Mouse (Mus musculus) cerebral cortex, adult 2 months (tissue): ENCODE measurements around the gene Relb.

Experiments
- WGBS: fragments of 180-500 bp; shearing (Covaris S2); methylation state at CpG from one replicate; pipeline ENCODE4 v1.1.7; 2018; 5-methylcytosine and 5-hydroxymethylcytosine counted together

Relb gene

DNA sequence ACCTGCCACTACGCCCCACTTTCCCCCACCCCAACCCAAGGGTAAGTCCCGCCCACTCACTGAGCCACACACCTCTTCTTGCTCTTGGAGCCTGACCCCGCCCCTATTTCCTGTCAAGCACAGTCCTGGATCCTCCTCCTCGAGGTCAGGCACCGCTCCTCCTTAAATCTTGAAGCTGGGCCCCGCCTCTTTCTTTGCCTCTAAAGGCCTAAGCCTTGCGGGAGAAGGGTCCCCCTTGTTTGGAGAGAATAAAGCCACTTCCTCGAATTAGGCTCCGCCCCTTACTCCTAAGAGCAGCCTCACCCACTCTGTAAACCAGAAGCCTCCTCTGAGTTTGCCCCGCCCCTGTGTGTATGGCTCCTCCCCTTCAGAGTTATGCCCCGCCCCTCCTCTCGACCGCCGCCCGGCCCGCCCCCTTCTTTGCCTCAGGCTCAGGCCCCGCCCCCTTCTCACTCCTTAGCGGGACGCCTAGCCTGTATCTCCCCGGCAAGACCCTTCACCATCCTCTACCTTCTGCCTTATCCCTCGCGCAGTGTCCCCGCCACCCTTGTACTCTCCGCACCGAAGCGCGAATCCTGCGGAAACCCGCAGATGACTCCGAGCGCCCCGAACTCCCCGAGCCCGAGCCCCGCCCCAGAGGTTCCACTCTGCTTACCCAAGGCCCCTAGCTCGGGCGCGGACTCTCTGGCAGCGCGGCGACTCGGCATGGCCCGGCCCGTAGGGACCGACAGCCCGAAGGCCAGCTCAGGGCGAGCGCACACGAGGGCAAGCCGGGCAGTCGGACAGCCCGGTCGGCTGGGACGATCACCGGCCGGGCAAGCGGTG, 490 bp downstream of the Relb start:
- 2% methylated on average over 57 of the region's 57 CpGs for WGBS

- 16% methylated on average over 17 of the region's 17 CpGs for WGBS
Observed at GRCm38 (mm10) chr7:19628192-19628535, 1.1 kb downstream of the Relb start.

DNA sequence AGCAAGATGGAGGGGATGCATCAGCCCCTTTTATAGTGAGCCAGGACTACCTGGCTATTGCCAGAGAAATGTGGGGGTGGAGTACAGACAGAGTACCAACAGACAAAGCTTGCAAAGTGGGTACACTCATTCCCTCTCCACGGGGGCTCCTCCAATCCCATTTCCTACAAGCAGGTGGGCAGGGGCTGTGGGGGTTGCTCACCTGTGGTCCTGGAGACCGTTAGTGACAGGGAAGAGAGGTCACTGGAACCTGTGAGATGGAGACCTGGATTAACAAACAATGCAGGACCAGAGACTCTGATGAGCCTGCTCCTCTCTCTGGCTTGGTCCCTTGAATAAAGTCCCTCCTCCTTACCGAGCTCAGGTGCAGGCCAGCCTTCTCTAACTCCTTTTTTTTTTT, 1.5 kb downstream of the Relb start:
- 67% methylated on average over 3 of the region's 3 CpGs for WGBS

GRCm38 (mm10) chr7:19623433-19623832, 5.8 kb downstream of the Relb start:
- 79% methylated on average over 2 of the region's 2 CpGs for WGBS

DNA sequence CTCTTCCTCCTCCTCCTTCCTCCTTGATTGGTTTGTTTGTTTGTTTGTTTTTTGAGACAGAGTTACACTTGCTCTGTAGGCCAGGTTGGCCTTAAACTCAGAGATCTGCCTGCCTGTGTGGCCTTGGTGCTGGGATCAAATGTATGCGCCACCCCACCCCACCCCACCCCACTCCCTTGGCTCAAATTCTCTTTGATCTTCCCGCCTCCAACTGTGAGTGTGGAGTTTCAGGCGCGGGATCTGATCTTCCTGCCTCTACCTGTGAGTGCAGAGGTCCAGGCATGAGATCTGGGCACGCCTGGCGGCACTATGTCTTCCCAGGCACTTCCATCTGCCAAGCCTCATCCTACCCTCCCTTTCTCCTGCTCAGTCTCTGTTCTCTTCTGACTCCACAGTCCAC, 7.0 kb downstream of the Relb start:
- 89% methylated on average over 6 of the region's 6 CpGs for WGBS

- 45% methylated on average over 7 of the region's 7 CpGs for WGBS
Observed at GRCm38 (mm10) chr7:19620811-19621210, 8.4 kb downstream of the Relb start.

DNA sequence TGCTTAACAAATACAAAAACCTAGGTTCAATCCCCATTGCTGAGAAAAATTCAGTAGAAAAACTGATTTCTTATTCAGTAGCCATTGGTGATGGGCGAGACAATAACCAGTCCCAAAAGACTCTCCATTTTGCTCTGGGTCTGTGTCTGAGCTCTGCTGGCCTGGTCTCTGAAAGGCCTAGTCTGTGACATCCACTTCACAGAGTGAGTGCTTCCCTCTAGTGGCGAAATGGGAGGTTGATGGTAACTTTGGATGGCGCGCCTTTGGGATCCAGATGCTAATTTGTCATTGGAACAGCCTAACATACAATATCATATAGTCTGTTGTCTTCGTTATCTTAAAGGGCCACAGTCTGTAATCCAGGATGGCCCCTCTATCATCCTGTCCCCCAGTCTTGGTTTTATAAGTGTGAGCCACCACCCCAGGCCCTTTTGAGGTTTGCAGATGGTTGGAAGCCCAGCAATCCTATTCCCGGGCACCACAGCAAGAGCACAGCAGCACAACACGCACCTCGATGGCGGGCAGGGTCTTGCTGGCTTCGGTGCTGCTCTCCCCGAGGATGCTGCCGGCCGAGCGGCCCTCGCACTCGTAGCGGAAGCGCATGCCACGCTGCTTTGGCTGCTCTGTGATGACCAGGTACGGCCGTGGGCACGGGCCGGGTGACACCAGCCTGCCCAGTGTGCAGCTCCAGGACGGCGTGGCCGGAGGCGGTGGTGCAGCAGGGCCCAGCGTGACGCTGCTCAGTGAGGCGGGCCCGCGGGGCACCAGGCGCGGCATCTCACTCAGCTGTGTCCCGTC, 10.0 kb downstream of the Relb start:
- 26% methylated on average over 35 of the region's 35 CpGs for WGBS

DNA sequence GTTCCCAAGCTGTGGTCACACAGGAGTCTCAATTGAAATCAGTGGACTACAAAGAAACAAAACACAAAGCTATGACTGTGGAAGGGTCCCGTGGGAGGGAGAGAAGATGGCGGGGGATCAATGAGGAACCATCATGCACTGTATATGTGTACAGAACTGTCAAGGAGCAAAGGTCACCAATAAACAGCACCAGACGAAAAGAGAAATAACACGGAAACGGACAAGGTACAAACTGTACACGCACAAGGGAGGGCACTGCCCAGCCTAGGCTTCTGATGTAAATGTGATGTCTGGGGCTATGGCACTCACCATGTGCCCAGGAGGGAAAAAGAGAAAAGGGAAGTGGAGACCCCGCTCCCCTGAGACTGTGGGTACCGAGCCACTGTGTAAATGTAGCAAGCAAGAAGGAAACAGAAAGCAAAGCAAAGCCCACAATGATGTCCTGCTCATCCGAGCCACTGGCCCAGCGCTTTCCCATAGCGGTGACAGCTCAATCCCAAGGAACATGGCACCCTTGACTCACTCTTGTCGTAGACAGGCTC, 14.1 kb downstream of the Relb start:
- 90% methylated on average over 12 of the region's 12 CpGs for whole genome bisulfite sequencing

- WGBS = 76% methylated on average over 5 of the region's 5 CpGs
Observed at GRCm38 (mm10) chr7:19610969-19611368, 18.3 kb downstream of the Relb start.

GRCm38 (mm10) chr7:19609641-19610332, 19.5 kb downstream of the Relb start:
- WGBS = 92% methylated on average over 12 of the region's 12 CpGs

DNA sequence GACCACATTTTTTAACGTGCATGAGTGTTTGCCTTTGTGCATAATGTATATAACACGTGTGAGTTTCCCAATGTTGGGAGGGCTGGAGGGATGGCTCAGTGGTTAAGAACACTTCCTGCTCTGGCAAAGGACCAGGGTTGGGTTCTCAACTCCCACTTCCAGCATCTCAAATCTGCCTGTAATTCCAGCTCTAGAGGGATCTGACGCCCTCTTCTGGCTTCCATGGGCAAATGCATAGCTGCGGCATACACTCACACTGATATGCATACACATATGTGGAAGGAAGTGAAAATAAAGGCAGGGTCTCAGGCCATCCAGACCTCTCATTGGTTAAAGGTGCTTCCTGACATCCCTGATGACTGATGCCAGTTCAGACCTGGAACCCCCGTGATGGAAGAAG, 21.9 kb downstream of the Relb start:
- WGBS = 91% methylated on average over 5 of the region's 5 CpGs

DNA sequence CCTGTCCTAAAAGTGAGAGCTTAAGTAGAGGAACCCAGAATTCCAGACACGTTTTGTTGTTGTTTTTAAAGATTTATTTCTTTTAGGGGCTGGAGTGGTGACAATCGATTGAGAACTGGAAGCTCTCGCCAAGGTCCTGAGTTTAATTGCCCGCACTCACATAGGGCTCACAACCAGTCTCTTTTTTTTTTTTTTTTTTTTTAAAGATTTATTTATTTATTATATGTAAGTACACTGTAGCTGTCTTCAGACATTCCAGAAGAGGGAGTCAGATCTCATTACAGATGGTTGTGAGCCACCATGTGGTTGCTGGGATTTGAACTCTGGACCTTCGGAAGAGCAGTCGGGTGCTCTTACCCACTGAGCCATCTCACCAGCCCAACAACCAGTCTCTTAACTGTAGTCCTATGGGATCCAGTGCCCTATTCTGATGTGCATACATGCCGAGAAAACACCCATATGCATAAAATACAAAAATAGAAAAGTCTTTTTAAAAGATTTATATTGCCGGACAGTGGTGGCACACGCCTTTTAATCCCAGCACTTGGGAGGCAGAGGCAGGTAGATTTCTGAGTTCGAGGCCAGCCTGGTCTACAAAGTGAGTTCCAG, 24.5 kb downstream of the Relb start:
- WGBS = 48% methylated on average over 10 of the region's 10 CpGs

DNA sequence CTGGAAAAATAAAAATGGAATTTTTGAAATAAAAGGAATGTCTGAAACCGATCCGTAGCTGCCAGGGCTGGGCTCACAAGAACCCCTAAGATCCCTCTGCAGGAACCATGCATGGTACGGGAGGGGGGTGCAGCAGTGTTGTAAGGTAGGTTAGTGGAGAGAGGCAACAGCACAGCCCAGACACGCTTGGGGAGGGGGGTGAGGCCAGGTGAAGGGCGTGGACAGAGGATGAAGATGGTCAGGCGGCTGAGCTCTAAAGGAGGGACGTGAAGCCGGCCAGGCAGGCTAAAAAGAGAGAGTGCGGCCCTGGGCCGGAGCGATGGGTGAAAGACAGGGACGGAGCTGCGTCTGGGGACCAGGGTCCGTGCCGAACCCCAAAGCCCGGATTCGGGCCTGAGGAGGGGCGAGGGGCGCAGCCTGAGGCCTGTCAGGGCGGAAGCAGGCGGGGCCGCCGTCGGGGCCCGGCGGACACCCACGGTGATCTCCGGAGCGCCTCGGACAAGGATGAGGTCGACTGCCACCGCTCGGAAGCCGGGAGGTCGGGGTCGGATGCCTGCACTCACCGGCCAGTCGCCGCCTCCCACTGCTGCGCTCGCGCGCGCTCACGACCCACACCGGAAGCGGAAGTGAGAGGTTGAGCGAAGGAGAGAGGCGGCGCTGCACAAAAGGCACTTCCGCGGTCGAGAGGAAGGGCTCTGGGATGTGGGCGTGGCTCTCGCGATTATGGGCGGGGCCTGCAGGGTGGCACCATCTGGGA, 25.2 kb downstream of the Relb start, which contains the start of gene Clasrp:
Gene Clasrp (minus strand): TSS at position 638 of the 757 bp plus-strand sequence.
- under 1% methylated on average over 57 of the region's 57 CpGs for WGBS

GRCm38 (mm10) chr7:19603055-19603454, 26.2 kb downstream of the Relb start:
- 75% methylated on average over 12 of the region's 12 CpGs for WGBS

GRCm38 (mm10) chr7:19600562-19600961, 28.7 kb downstream of the Relb start:
- WGBS = 38% methylated on average over 5 of the region's 5 CpGs

DNA sequence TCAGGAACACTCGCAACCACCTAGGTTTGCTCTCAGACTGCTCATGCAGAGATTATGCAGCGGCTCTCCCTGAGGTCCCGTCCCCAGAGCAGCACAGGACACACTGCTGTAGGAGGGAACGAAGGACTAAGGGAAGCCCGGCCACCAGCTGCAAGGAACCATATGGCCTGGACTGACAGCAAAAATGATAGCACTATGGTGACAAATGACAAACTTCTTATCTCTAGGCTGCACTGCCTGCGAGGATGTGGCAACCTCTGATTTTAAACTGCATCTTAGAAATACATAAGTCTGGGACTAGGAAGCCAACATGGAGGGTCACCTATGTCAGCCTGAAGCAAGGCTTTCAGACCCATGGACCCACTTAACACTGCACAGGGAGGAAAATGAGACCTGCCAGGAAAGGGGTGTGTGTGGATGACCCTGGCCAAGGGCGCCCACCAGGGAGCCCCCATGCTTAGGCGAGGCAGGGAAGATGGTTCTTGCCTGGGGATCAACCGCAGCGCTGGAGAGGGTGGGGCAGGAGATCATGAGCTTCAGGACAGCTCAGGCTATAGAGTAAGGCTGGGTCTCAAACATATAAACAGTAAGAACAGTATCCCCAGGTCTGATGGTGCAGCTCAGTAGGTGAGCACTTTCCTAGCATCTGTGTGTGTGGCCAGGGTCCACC, 36.0 kb downstream of the Relb start:
- WGBS = 80% methylated on average over 10 of the region's 10 CpGs

GRCm38 (mm10) chr7:19589917-19590316, 39.3 kb downstream of the Relb start:
- 29% methylated on average over 3 of the region's 3 CpGs for WGBS

GRCm38 (mm10) chr7:19589207-19589606, 40.0 kb downstream of the Relb start:
- WGBS = 33% methylated on average over 3 of the region's 3 CpGs

DNA sequence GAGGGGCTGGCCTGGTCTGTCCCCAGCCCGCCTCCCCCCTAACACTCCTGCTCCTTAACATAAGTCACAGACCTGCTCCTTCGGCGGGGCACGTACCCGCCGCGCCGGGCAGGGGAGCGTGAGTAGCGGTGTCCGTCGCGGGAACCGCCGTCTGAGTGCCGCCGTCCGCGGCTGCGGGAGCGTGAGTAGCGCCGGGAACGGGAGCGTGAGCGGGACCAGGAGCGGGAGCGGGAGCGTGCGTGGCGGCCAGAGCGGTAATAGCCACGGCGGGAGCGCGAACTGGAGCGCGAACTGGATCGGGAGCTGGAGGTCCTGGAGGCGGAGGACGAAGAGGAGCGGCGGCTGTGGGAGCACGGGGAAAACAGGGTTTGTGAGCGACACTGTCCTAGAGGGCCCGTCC, 43.0 kb downstream of the Relb start:
- 84% methylated on average over 46 of the region's 46 CpGs for WGBS

GRCm38 (mm10) chr7:19580634-19581033, 48.6 kb downstream of the Relb start:
- 75% methylated on average over 8 of the region's 8 CpGs for WGBS
